Mouse (Mus musculus) neural tube, embryonic 14.5 days (tissue): Measurements from ENCODE around the gene Ddx24. TPM values are rescaled to one million over a fixed set of nuclear protein-coding genes. Genes with fewer than 3 reads are reported as not detected.
A peak's percentile ranks its signal among the peaks of the same experiment; 100 is the strongest.
"Not testable (repeated sequence)": the region's sequence is repeated elsewhere in the genome, so short reads cannot be mapped to it uniquely, and the experiment has no call there.

Source experiments
- ATAC-seq: fragments of 200-750 bp; cut with Nextera tagmentation; 2 replicates; pipeline ENCODE4 v1.8.0; 2017; ENCODE audit warnings: low read depth, mild to moderate bottlenecking, moderate TSS enrichment, moderate library complexity
- H3K27ac ChIP-seq: fragments of 300-500 bp; sonication (generic); 2 replicates; pipeline ENCODE4 v1.5.1; 2014; ENCODE audit warnings: low read depth, mild to moderate bottlenecking, control low read depth, low read length, moderate library complexity, mixed read lengths
- H3K27me3 ChIP-seq: fragments of 300-500 bp; sonication (generic); 2 replicates; pipeline ENCODE4 v1.6.1; 2014; ENCODE audit warnings: low read length; ENCODE audit not compliant: control insufficient read depth, insufficient read depth
- H3K36me3 ChIP-seq: fragments of 300-500 bp; sonication (generic); 2 replicates; pipeline ENCODE4 v1.6.1; 2014; ENCODE audit warnings: low read length, mixed read lengths; ENCODE audit not compliant: control insufficient read depth, insufficient read depth
- H3K4me1 ChIP-seq: fragments of 300-500 bp; sonication (generic); 2 replicates; pipeline ENCODE4 v1.6.1; 2014; ENCODE audit warnings: low read length; ENCODE audit not compliant: control insufficient read depth, insufficient read depth
- H3K4me2 ChIP-seq: fragments of 300-500 bp; sonication (generic); 2 replicates; pipeline ENCODE4 v1.6.1; 2014; ENCODE audit warnings: mild to moderate bottlenecking, low read depth, low read length, control low read depth
- H3K4me3 ChIP-seq: fragments of 300-500 bp; sonication (generic); 2 replicates; pipeline ENCODE4 v1.5.1; 2014; ENCODE audit warnings: low read depth, low read length, control low read depth, mixed read lengths
- H3K9ac ChIP-seq: fragments of 300-500 bp; sonication (generic); replicated peaks from 2 replicates; pipeline ENCODE4 v1.6.1; 2014; ENCODE audit warnings: low read depth, mild to moderate bottlenecking, control low read depth, low read length, mixed read lengths
- H3K9me3 ChIP-seq: fragments of 300-500 bp; sonication (generic); 2 replicates; pipeline ENCODE4 v1.6.1; 2016; ENCODE audit warnings: low read length; ENCODE audit not compliant: control insufficient read depth
- WGBS: fragments of 180-500 bp; shearing (Covaris S2); extraction: QIAGEN DNeasy Blood & Tissue Kit; methylation state at CpG from one replicate; pipeline ENCODE4 v1.1.7; 2014; 5-methylcytosine and 5-hydroxymethylcytosine counted together
- polyA plus RNA-seq: library from polyadenylated mRNA; unstranded; fragments of >200 nt; fragmentation: Nextera tagmentation; extraction: Ambion mirVana; gene quantifications from 2 replicates; pipeline ENCODE4 v1.2.1, GENCODE M21; 2014

The Ddx24 gene
- polyA plus RNA-seq: 152 and 160 TPM in 2 replicates

GRCm38 (mm10) chr12:103425729-103426470, at the start of gene Ddx24:
Gene Ddx24 (minus strand): TSS chr12:103425830.
- Histone ChIP-seq H3K27me3 (no peaks in the 10 kb centered on the region), H3K4me3 (peak within 1 kb of the TSS; percentile 75), H3K9ac (peak within 1 kb of the TSS; percentile 76), H3K9me3 (no peaks in the 10 kb centered on the region), H3K4me2 (peak within 1 kb of the TSS; percentile 98), H3K36me3 (peaks cover 9% of the 10 kb centered on the region; the same call in 1 of the 2 replicates), H3K4me1 (peaks cover 32% of the 10 kb centered on the region), H3K27ac (peak within 1 kb of the TSS; percentile 73)
- 2% methylated on average over 33 of the region's 33 CpGs for WGBS
- ATAC-seq: peak; percentile 100

GRCm38 (mm10) chr12:103474481-103474880, 48.9 kb upstream of the Ddx24 start:
- no peaks in the 10 kb centered on the region for H3K4me1 ChIP-seq
- no peaks in the 10 kb centered on the region for H3K9me3 ChIP-seq
- WGBS: 48% methylated on average over 2 of the region's 2 CpGs
- H3K36me3 ChIP-seq: no peaks in the 10 kb centered on the region
- no peak overlapping the region for H3K4me2 ChIP-seq
- no peaks in the 10 kb centered on the region for H3K27me3 ChIP-seq
- H3K9ac ChIP-seq: no peak overlapping the region
- ATAC-seq: no peak
- no peak overlapping the region for H3K4me3 ChIP-seq
- H3K27ac ChIP-seq: no peak overlapping the region

- ATAC-seq: no peak
- Histone ChIP-seq H3K4me3 (no peak within 1 kb of the TSS), H3K4me1 (no peaks in the 10 kb centered on the region), H3K9ac (no peak within 1 kb of the TSS), H3K27me3 (no peaks in the 10 kb centered on the region), H3K36me3 (no peaks in the 10 kb centered on the region), H3K27ac (no peak within 1 kb of the TSS), H3K4me2 (no peak within 1 kb of the TSS), H3K9me3 (no peaks in the 10 kb centered on the region)
- 77% methylated on average over 3 of the region's 3 CpGs for WGBS
Measured at GRCm38 (mm10) chr12:103457140-103457539, 31.5 kb upstream of the Ddx24 start, which contains the start of gene Ifi27l2b. Gene Ifi27l2b (minus strand): TSS chr12:103457223.

- H3K4me2 ChIP-seq, H3K36me3 ChIP-seq, H3K4me3 ChIP-seq, H3K9ac ChIP-seq, H3K27me3 ChIP-seq, H3K4me1 ChIP-seq, ATAC-seq, H3K9me3 ChIP-seq, H3K27ac ChIP-seq: not testable (repeated sequence)
- no CpG with 5 or more reads among the region's 1 CpGs for WGBS
Measured at GRCm38 (mm10) chr12:103456727-103457126, 31.1 kb upstream of the Ddx24 start.

- Histone ChIP-seq H3K4me2 (no peak overlapping the region), H3K27ac (no peak overlapping the region), H3K27me3 (no peaks in the 10 kb centered on the region), H3K4me3 (no peak overlapping the region), H3K36me3 (no peaks in the 10 kb centered on the region), H3K9ac (no peak overlapping the region), H3K9me3 (no peaks in the 10 kb centered on the region), H3K4me1 (no peaks in the 10 kb centered on the region)
- ATAC-seq: no peak
Measured at GRCm38 (mm10) chr12:103453361-103453760, 27.7 kb upstream of the Ddx24 start.

- no peak for ATAC-seq
- Histone ChIP-seq H3K4me2 (no peak overlapping the region), H3K4me1 (no peaks in the 10 kb centered on the region), H3K27me3 (no peaks in the 10 kb centered on the region), H3K36me3 (no peaks in the 10 kb centered on the region), H3K9ac (no peak overlapping the region), H3K27ac (no peak overlapping the region), H3K4me3 (no peak overlapping the region), H3K9me3 (no peaks in the 10 kb centered on the region)
- WGBS: 85% methylated on average over 3 of the region's 3 CpGs
Measured at GRCm38 (mm10) chr12:103445060-103445459, 19.4 kb upstream of the Ddx24 start.

GRCm38 (mm10) chr12:103444261-103444660, 18.6 kb upstream of the Ddx24 start:
- not testable (repeated sequence) for H3K36me3 ChIP-seq, H3K4me1 ChIP-seq, H3K4me3 ChIP-seq, H3K4me2 ChIP-seq, H3K9ac ChIP-seq, H3K27me3 ChIP-seq, ATAC-seq, H3K27ac ChIP-seq, H3K9me3 ChIP-seq
- 50% methylated on average over 5 of the region's 7 CpGs for WGBS

- Histone ChIP-seq H3K9me3 (no peaks in the 10 kb centered on the region), H3K4me1 (no peaks in the 10 kb centered on the region), H3K9ac (no peak within 1 kb of the TSS), H3K4me2 (no peak within 1 kb of the TSS), H3K27ac (no peak within 1 kb of the TSS), H3K4me3 (no peak within 1 kb of the TSS), H3K36me3 (no peaks in the 10 kb centered on the region), H3K27me3 (no peaks in the 10 kb centered on the region)
- 55% methylated on average over 3 of the region's 3 CpGs for WGBS
- ATAC-seq: no peak
Measured at GRCm38 (mm10) chr12:103443524-103443923, 17.9 kb upstream of the Ddx24 start, which contains the start of gene Ifi27l2a. Gene Ifi27l2a (minus strand): TSS chr12:103443680.

- Histone ChIP-seq H3K9ac (no peak overlapping the region), H3K4me2 (no peak overlapping the region), H3K4me3 (no peak overlapping the region), H3K27me3 (no peaks in the 10 kb centered on the region), H3K36me3 (no peaks in the 10 kb centered on the region), H3K27ac (no peak overlapping the region), H3K9me3 (no peaks in the 10 kb centered on the region), H3K4me1 (no peaks in the 10 kb centered on the region)
- ATAC-seq: no peak
- 100% methylated on average over 1 of the region's 1 CpGs for WGBS
Measured at GRCm38 (mm10) chr12:103437601-103438000, 12.0 kb upstream of the Ddx24 start.
